Mouse (Mus musculus) liver, adult 2 months (tissue): ENCODE measurements around the gene Snx20. TPM values are rescaled to one million over a fixed set of nuclear protein-coding genes. Genes with fewer than 3 reads are reported as not detected.

ENCODE experiments used
- DNase-seq: peaks from one replicate; pipeline ENCODE4 v3.0.0-alpha.2; 2011; ENCODE audit warnings: low read depth, low spot score; ENCODE audit errors: extremely low read depth
- H3K27ac ChIP-seq: fragments of 200-500 bp; replicated peaks from 2 replicates; pipeline ENCODE4 v1.5.1; 2012; ENCODE audit warnings: low read depth, mild to moderate bottlenecking, control low read depth, inconsistent platforms, low read length; ENCODE audit not compliant: insufficient read depth
- H3K27me3 ChIP-seq: fragments of 200-500 bp; 2 replicates; pipeline ENCODE4 v1.6.1; 2012; ENCODE audit warnings: mild to moderate bottlenecking, moderate library complexity, low read length, inconsistent platforms; ENCODE audit not compliant: control insufficient read depth, insufficient read depth
- H3K36me3 ChIP-seq: fragments of 200-500 bp; 2 replicates; pipeline ENCODE4 v1.6.1; 2012; ENCODE audit warnings: low read length, inconsistent platforms; ENCODE audit not compliant: control insufficient read depth, insufficient read depth
- H3K4me1 ChIP-seq: fragments of 200-500 bp; 2 replicates; pipeline ENCODE4 v1.6.1; 2011; ENCODE audit warnings: low read length; ENCODE audit not compliant: control insufficient read depth, insufficient read depth
- H3K4me3 ChIP-seq: fragments of 200-500 bp; 2 replicates; pipeline ENCODE4 v1.5.1; 2011; ENCODE audit warnings: low read depth, mild to moderate bottlenecking, control low read depth, low read length, moderate library complexity; ENCODE audit not compliant: insufficient read depth
- H3K79me2 ChIP-seq: fragments of 200-500 bp; 2 replicates; pipeline ENCODE4 v1.6.1; 2012; ENCODE audit warnings: inconsistent platforms, mild to moderate bottlenecking, low read length, moderate library complexity; ENCODE audit not compliant: control insufficient read depth, insufficient read depth
- H3K9ac ChIP-seq: fragments of 200-500 bp; 2 replicates; pipeline ENCODE4 v1.6.1; 2012; ENCODE audit warnings: low read depth, mild to moderate bottlenecking, control low read depth, inconsistent platforms, low read length
- CTCF ChIP-seq: fragments of 200-500 bp; IDR thresholded peaks from 2 replicates; pipeline ENCODE4 v1.5.1; 2011; ENCODE audit warnings: low read depth, low read length, control low read depth
- POLR2A ChIP-seq: fragments of 200-500 bp; IDR thresholded peaks from 2 replicates; pipeline ENCODE4 v1.6.1; 2011; ENCODE audit warnings: low read length, control low read depth; ENCODE audit not compliant: insufficient read depth; ENCODE audit errors: extremely low read depth
- WGBS: fragments of 180-500 bp; shearing (Covaris S2); methylation state at CpG from one replicate; pipeline ENCODE4 v1.1.7; 2018; 5-methylcytosine and 5-hydroxymethylcytosine counted together
- polyA plus RNA-seq: library from polyadenylated mRNA; depleted of rRNA; stranded (reverse); fragments of >200 nt; gene quantifications from 2 replicates; pipeline ENCODE4 v1.2.3, GENCODE M21; 2012
- total RNA-seq: library from RNA; depleted of rRNA; stranded (reverse); fragments of >200 nt; gene quantifications from 2 replicates; pipeline ENCODE4 v1.2.3, GENCODE M21; 2014

Snx20 gene
- total and polyA plus RNA-seq, 2 experiments, result 0.92 to 1.2 TPM

DNA sequence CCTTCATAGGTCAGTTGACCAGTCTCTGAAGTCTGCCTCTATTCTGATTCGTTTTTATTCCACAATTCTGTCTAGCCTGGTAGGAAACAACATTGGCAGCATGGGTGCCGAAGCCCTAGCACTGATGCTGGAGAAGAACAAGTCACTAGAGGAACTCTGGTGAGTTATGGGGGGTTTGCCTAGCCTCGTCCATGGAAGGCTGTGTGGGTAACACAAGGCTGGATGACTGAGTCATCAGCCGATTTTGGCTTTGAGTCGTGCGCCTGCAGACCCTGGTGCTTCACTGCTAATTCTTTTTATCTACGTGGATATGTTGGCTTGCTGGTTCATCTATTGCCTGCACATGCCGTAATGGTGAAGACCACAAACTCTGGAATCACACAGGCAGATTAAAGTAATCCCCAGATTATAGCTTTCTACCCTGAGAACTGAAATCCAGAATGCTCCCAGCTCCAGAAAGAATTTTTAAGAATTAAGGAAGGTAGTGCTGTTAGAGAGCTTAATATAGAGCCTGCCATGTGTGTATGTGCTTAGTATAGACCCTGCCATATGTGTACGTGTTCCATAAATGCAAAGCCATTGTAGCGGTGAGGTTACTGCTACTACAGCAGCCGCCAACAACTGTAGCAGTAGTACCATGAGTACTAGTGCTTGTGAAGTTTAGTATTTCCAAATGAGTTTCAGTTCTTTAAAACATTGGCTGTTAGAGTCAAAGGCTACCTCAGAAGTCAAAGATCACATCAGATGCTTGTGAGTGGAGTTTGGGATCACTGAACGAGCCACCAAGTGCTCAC is 39.6 kb upstream of the Snx20 start:
- Histone ChIP-seq H3K9ac (no peak overlapping the region), H3K27me3 (no peaks in the 10 kb centered on the region), H3K27ac (no peak overlapping the region), H3K79me2 (no peaks in the 10 kb centered on the region), H3K4me3 (no peak overlapping the region), H3K36me3 (no peaks in the 10 kb centered on the region), H3K4me1 (no peaks in the 10 kb centered on the region)
- TF ChIP-seq CTCF (no peak), POLR2A (no peak)
- DNase-seq, result no peak
- WGBS, result 87% methylated on average over 12 of the region's 12 CpGs

DNA sequence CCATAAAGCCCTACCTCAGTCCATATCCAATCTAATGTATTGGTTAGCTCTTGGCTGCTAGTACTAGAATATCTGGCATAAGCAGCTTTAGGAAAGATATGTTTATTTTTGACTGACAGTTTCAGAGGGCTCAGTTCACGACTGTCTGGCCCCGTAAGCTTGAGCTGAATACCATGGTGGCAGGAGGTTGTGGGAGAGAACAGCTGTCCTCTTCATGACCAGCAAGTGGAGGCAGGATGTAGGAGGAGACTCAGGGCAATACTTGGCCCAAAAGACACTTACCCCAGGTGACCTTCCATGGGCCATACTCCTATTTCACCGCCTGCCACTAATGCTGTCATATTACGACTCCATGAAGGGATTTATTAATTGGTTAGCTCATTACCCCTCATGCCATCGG is 37.9 kb upstream of the Snx20 start:
- DNase-seq, result no peak
- H3K27me3 ChIP-seq, result no peaks in the 10 kb centered on the region
- 86% methylated on average over 5 of the region's 5 CpGs for WGBS

DNA sequence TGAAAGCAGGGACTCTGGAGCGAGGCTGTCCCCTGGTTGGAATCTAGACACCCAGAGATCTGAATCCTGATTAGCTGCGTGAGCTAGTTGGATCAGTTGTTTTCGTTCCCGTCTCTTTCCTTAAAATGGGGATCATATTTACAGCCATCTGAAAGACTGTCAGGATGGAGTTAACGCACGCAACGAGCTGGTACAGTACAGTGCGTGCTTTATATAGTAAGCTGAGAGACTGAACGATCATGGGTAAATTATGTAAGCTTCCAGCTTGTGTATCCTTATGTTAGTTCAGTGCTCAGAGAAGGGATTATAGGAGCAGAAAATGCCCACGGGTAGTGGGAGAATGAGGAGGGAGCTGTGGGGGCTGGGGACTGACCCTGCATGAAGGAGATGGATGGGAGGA is 35.6 kb upstream of the Snx20 start:
- H3K36me3 ChIP-seq, result no peaks in the 10 kb centered on the region
- no peaks in the 10 kb centered on the region for H3K4me1 ChIP-seq
- H3K79me2 ChIP-seq, result no peaks in the 10 kb centered on the region
- DNase-seq, result no peak
- no peak overlapping the region for H3K4me3 ChIP-seq
- TF ChIP-seq CTCF (no peak), POLR2A (no peak)
- no peak overlapping the region for H3K27ac ChIP-seq
- no peaks in the 10 kb centered on the region for H3K27me3 ChIP-seq
- WGBS, result 91% methylated on average over 10 of the region's 10 CpGs
- H3K9ac ChIP-seq, result no peak overlapping the region

More for the DNA sequence above, 37.9 kb upstream of the Snx20 start:
- Histone ChIP-seq H3K9ac (no peak overlapping the region), H3K27ac (no peak overlapping the region), H3K4me3 (no peak overlapping the region), H3K79me2 (no peaks in the 10 kb centered on the region), H3K36me3 (no peaks in the 10 kb centered on the region), H3K4me1 (no peaks in the 10 kb centered on the region)
- TF ChIP-seq CTCF (no peak), POLR2A (no peak)

DNA sequence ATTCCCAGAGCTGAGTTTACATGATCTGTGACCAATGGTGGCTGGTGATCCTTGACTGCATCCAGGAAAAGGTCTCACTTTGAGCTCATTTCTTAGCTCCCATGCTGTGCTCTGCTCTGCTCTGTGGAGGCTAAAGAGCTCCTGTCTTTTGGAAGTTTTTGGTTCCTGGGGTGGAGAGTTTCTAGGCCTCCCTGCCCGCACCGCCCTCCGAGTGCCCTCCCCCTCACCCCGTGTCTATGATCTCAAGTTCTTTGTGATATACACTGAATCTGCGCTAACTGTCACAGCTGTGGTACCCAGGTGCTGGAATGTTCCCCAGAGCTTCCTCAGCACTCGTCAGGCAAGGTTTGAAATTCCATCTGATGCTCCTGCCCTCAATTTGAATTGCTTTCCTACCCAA is 34.9 kb upstream of the Snx20 start:
- no peaks in the 10 kb centered on the region; the same call in 1 of the 2 replicates for H3K4me1 ChIP-seq
- H3K9ac ChIP-seq, result no peak overlapping the region
- H3K36me3 ChIP-seq, result no peaks in the 10 kb centered on the region
- no peaks in the 10 kb centered on the region for H3K79me2 ChIP-seq
- 93% methylated on average over 6 of the region's 6 CpGs for WGBS
- H3K27ac ChIP-seq, result no peak overlapping the region
- no peak for TF ChIP-seq CTCF
- no peak for TF ChIP-seq POLR2A
- no peak overlapping the region for H3K4me3 ChIP-seq
- no peak for DNase-seq
- no peaks in the 10 kb centered on the region for H3K27me3 ChIP-seq

DNA sequence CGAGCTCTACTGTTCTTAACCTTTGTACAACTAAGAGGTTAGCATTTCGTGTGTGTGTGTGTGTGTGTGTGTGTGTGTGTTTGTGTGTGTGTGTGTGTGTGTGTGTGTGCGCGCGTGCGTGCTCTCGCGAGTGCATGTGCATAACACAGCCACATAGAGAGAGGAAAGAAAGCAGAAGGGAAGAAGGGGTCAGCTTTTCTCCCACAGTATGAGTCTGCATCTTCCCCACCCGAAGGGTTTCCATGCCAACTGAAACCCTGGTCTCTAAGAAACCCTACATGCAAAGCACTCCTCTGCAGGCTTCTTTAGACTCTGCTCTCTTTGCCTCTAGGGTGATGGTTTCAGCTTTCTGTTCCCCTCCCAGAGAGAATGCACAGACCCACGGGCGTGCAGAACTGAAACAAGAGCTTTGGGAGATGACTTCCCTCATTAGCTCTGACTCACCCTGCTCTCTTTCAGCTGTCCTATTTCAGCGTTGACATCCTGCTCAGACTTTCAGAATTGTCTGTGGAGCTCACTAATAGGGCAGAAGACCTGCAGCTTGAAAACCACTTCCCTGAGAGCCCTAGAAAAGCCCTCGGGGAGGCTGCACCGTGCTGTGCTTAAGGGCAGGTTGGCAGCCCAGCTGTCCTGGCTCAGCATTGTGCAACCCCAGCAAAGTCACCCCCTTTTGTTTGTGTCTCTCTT is 32.6 kb upstream of the Snx20 start:
- H3K27ac ChIP-seq, result peak overlapping the region; percentile 21; the same call in 1 of the 2 replicates
- H3K27me3 ChIP-seq, result no peaks in the 10 kb centered on the region
- WGBS, result 73% methylated on average over 14 of the region's 14 CpGs
- H3K36me3 ChIP-seq, result no peaks in the 10 kb centered on the region
- TF ChIP-seq CTCF, result no peak
- TF ChIP-seq POLR2A, result no peak
- H3K4me3 ChIP-seq, result no peak overlapping the region
- H3K9ac ChIP-seq, result no peak overlapping the region
- peak; percentile 45 for DNase-seq
- no peaks in the 10 kb centered on the region for H3K79me2 ChIP-seq
- no peaks in the 10 kb centered on the region; the same call in 1 of the 2 replicates for H3K4me1 ChIP-seq
